Mouse (Mus musculus) neural tube, embryonic 14.5 days (tissue): ENCODE results near the gene 2410004P03Rik. TPM values are rescaled to one million over a fixed set of nuclear protein-coding genes. Genes with fewer than 3 reads are reported as not detected.

Experiments
- ATAC-seq: fragments of 200-750 bp; cut with Nextera tagmentation; 2 replicates; pipeline ENCODE4 v1.8.0; 2017; ENCODE audit warnings: low read depth, mild to moderate bottlenecking, moderate TSS enrichment, moderate library complexity
- H3K27ac ChIP-seq: fragments of 300-500 bp; sonication (generic); 2 replicates; pipeline ENCODE4 v1.5.1; 2014; ENCODE audit warnings: low read depth, mild to moderate bottlenecking, control low read depth, low read length, moderate library complexity, mixed read lengths
- H3K27me3 ChIP-seq: fragments of 300-500 bp; sonication (generic); 2 replicates; pipeline ENCODE4 v1.6.1; 2014; ENCODE audit warnings: low read length; ENCODE audit not compliant: control insufficient read depth, insufficient read depth
- H3K36me3 ChIP-seq: fragments of 300-500 bp; sonication (generic); 2 replicates; pipeline ENCODE4 v1.6.1; 2014; ENCODE audit warnings: low read length, mixed read lengths; ENCODE audit not compliant: control insufficient read depth, insufficient read depth
- H3K4me1 ChIP-seq: fragments of 300-500 bp; sonication (generic); 2 replicates; pipeline ENCODE4 v1.6.1; 2014; ENCODE audit warnings: low read length; ENCODE audit not compliant: control insufficient read depth, insufficient read depth
- H3K4me2 ChIP-seq: fragments of 300-500 bp; sonication (generic); 2 replicates; pipeline ENCODE4 v1.6.1; 2014; ENCODE audit warnings: mild to moderate bottlenecking, low read depth, low read length, control low read depth
- H3K4me3 ChIP-seq: fragments of 300-500 bp; sonication (generic); 2 replicates; pipeline ENCODE4 v1.5.1; 2014; ENCODE audit warnings: low read depth, low read length, control low read depth, mixed read lengths
- H3K9ac ChIP-seq: fragments of 300-500 bp; sonication (generic); replicated peaks from 2 replicates; pipeline ENCODE4 v1.6.1; 2014; ENCODE audit warnings: low read depth, mild to moderate bottlenecking, control low read depth, low read length, mixed read lengths
- H3K9me3 ChIP-seq: fragments of 300-500 bp; sonication (generic); 2 replicates; pipeline ENCODE4 v1.6.1; 2016; ENCODE audit warnings: low read length; ENCODE audit not compliant: control insufficient read depth
- WGBS: fragments of 180-500 bp; shearing (Covaris S2); extraction: QIAGEN DNeasy Blood & Tissue Kit; methylation state at CpG from one replicate; pipeline ENCODE4 v1.1.7; 2014; 5-methylcytosine and 5-hydroxymethylcytosine counted together
- polyA plus RNA-seq: library from polyadenylated mRNA; unstranded; fragments of >200 nt; fragmentation: Nextera tagmentation; extraction: Ambion mirVana; gene quantifications from 2 replicates; pipeline ENCODE4 v1.2.1, GENCODE M21; 2014

Gene 2410004P03Rik
- 2.6 and 4.6 TPM in 2 replicates for polyA plus RNA-seq

DNA sequence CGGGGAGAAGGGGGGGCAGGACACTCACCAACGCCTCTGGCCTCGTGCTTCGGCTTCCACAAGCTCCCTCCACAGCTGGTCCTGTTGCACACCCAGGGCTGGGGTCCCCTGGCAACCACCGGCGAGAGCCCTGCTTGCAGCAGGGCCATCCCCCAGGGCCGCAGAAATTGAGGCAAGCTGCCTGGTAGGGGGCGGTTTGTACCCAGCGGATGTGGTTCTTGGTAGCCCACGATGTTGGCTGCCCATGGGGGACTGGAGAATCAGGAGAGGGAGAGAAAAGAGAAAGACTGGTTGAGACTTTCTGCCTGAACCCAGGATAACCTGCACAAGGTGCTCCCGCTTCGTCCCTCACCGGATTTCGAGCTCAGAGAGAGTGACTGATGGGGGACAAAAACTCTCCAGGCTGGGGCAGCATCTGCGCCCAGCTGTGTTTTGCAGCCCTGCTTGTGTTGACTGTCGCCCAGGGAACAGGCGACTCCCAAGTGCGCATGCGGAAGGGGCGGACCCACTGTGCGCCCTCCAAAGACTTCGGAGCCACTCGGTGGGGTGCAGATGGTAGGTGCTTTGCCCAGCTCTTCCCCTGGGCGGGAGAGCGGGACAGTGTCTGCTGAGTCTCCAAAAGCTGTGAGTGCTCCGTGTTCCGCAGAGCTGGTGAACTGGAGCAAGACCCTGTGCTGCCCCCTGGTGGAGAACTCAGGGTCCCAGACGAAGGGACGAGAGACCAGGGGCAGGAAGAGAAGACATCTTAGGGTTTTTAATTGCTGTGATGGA, at the start of gene 2410004P03Rik:
2410004P03Rik (minus strand) TSS at position 628 of the 771 bp plus-strand sequence.
- Histone ChIP-seq H3K4me2 (peak within 1 kb of the TSS; percentile 40; the same call in 1 of the 2 replicates), H3K36me3 (no peaks in the 10 kb centered on the region), H3K4me3 (peak within 1 kb of the TSS; percentile 23), H3K9me3 (no peaks in the 10 kb centered on the region), H3K27ac (no peak within 1 kb of the TSS), H3K27me3 (no peaks in the 10 kb centered on the region), H3K4me1 (no peaks in the 10 kb centered on the region), H3K9ac (no peak within 1 kb of the TSS)
- WGBS: 7% methylated on average over 29 of the region's 29 CpGs
- peak; percentile 79 for ATAC-seq

DNA sequence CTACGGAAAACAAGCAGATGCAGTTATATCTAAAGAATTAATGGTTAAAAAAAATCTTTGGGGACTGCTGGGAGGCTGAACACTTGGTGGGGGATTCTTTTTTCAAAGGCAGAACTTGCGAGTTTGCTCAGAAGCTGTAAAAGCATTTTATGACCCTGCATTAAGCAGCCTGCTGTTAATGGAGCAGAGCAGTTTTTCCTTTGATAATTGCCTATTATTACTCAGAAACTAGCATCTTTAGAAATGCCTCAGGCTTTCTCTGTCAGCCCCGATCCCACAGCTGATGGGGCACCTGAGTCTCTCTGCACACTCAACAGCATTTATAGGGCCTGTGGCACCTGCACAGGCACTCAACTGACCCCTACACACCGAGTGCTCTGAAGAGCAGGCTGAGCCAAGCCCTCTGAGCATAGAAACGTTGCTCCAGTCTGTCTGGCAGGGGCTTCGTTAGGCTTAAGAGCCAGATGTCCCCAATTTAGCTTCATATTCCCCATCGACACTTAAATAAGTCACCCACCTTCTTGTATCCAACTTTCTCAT, 49.7 kb upstream of the 2410004P03Rik start:
- Histone ChIP-seq H3K9me3 (no peaks in the 10 kb centered on the region), H3K9ac (no peak overlapping the region), H3K27ac (peak overlapping the region; percentile 7; the same call in 1 of the 2 replicates), H3K4me1 (peaks cover 7% of the 10 kb centered on the region), H3K4me3 (no peak overlapping the region), H3K27me3 (no peaks in the 10 kb centered on the region), H3K36me3 (no peaks in the 10 kb centered on the region), H3K4me2 (no peak overlapping the region)
- peak; percentile 69 for ATAC-seq
- 9% methylated on average over 7 of the region's 7 CpGs for WGBS

DNA sequence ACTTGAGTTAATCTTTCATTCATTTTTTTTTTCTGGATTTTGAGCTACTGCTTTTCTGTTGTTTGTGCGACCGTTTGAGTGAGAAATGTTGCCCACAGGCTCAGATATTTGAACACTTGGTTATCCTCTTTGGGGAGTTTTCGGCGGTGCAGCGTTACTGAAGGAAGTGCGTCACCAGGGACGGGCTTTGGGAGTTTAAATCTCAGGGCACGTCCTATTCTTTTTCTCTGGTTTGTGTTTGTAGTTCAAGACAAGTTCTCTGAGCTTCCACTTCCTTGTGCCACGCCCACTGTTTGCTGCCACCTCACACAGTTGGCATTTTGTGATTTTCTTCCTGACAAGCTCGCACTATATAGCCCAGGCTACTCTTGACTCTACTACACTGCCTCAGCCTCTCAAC, 47.0 kb upstream of the 2410004P03Rik start:
- H3K4me2 ChIP-seq: no peak overlapping the region
- WGBS: 87% methylated on average over 10 of the region's 10 CpGs

DNA sequence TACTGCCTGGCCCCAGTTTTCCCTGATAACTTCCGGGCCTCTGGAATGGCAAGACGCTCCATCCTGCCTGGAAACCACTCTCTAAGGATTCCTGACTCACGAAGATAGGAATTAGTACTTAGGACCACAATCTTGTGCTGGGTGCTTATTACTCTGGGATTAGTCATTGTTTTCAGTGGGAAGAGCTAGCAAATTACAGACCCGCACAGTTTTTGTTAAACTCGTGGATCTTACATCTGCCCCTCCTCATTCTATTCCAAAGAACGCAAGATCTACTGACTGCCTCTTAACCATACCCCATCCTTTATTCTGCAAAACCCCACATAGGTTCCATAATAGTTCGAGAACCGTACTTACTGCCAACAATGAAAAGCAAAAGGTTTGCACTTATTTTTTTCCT, 45.6 kb upstream of the 2410004P03Rik start:
- H3K4me1 ChIP-seq: peaks cover 7% of the 10 kb centered on the region
- H3K9ac ChIP-seq: no peak overlapping the region
- H3K9me3 ChIP-seq: no peaks in the 10 kb centered on the region
- H3K27me3 ChIP-seq: no peaks in the 10 kb centered on the region
- no peak for ATAC-seq
- H3K36me3 ChIP-seq: no peaks in the 10 kb centered on the region
- H3K4me2 ChIP-seq: no peak overlapping the region
- no peak overlapping the region for H3K4me3 ChIP-seq
- no peak overlapping the region for H3K27ac ChIP-seq
- 79% methylated on average over 8 of the region's 8 CpGs for WGBS

More for the DNA sequence above, 47.0 kb upstream of the 2410004P03Rik start:
- ATAC-seq: no peak
- H3K27me3 ChIP-seq: no peaks in the 10 kb centered on the region
- peaks cover 7% of the 10 kb centered on the region for H3K4me1 ChIP-seq
- H3K9me3 ChIP-seq: no peaks in the 10 kb centered on the region
- no peaks in the 10 kb centered on the region for H3K36me3 ChIP-seq
- H3K27ac ChIP-seq: no peak overlapping the region
- no peak overlapping the region for H3K4me3 ChIP-seq
- H3K9ac ChIP-seq: no peak overlapping the region

GRCm38 (mm10) chr12:17055766-17056165, 44.2 kb upstream of the 2410004P03Rik start:
- Histone ChIP-seq H3K4me3 (no peak overlapping the region), H3K4me2 (no peak overlapping the region), H3K27me3 (no peaks in the 10 kb centered on the region), H3K27ac (no peak overlapping the region), H3K9me3 (no peaks in the 10 kb centered on the region), H3K9ac (no peak overlapping the region), H3K4me1 (0 out of 2 replicates have a peak, but pooled peaks cover 4% of the 10 kb centered on the region), H3K36me3 (no peaks in the 10 kb centered on the region)
- no peak for ATAC-seq
- 97% methylated on average over 4 of the region's 4 CpGs for WGBS

- 0 out of 2 replicates have a peak, but pooled peaks cover 4% of the 10 kb centered on the region for H3K4me1 ChIP-seq
- ATAC-seq: no peak
- no peaks in the 10 kb centered on the region for H3K36me3 ChIP-seq
- no peak overlapping the region for H3K9ac ChIP-seq
- no peak overlapping the region for H3K27ac ChIP-seq
- H3K27me3 ChIP-seq: no peaks in the 10 kb centered on the region
- H3K4me3 ChIP-seq: no peak overlapping the region
- H3K4me2 ChIP-seq: no peak overlapping the region
- no peaks in the 10 kb centered on the region for H3K9me3 ChIP-seq
- WGBS: 62% methylated on average over 4 of the region's 4 CpGs
Measured at GRCm38 (mm10) chr12:17054691-17055090, 43.2 kb upstream of the 2410004P03Rik start.

- Histone ChIP-seq H3K27me3 (no peaks in the 10 kb centered on the region), H3K4me1 (0 out of 2 replicates have a peak, but pooled peaks cover 4% of the 10 kb centered on the region), H3K9me3 (no peaks in the 10 kb centered on the region), H3K27ac (no peak overlapping the region), H3K36me3 (no peaks in the 10 kb centered on the region), H3K4me3 (no peak overlapping the region), H3K9ac (no peak overlapping the region), H3K4me2 (no peak overlapping the region)
- WGBS: 89% methylated on average over 2 of the region's 2 CpGs
- no peak for ATAC-seq
Measured at GRCm38 (mm10) chr12:17052673-17053072, 41.1 kb upstream of the 2410004P03Rik start.

DNA sequence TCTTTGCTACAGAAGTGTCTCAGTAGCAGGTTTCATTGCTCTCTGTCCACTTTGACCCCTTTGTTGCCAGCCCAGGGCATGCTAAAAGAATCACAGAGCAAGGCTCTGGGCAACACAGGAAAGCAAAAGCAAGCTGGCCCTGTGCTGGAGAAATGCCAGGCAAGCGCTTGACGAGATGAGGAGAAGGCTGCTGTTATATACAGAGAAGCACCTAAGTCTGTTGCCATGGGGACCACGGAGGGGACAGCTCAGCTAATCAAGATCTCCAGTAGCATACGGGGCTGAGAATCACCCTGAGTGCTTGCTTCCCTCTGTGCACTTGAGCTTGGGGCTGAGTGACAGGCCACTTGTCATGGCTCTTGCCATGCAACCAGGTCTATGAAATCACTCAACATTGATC, 39.5 kb upstream of the 2410004P03Rik start:
- Histone ChIP-seq H3K9ac (no peak overlapping the region), H3K27me3 (no peaks in the 10 kb centered on the region), H3K4me1 (0 out of 2 replicates have a peak, but pooled peaks cover 4% of the 10 kb centered on the region), H3K27ac (no peak overlapping the region), H3K9me3 (no peaks in the 10 kb centered on the region), H3K4me2 (no peak overlapping the region), H3K36me3 (no peaks in the 10 kb centered on the region), H3K4me3 (no peak overlapping the region)
- 0 out of 2 replicates have a peak, but pooled peaks have one; percentile 29 for ATAC-seq
- WGBS: 28% methylated on average over 4 of the region's 4 CpGs

DNA sequence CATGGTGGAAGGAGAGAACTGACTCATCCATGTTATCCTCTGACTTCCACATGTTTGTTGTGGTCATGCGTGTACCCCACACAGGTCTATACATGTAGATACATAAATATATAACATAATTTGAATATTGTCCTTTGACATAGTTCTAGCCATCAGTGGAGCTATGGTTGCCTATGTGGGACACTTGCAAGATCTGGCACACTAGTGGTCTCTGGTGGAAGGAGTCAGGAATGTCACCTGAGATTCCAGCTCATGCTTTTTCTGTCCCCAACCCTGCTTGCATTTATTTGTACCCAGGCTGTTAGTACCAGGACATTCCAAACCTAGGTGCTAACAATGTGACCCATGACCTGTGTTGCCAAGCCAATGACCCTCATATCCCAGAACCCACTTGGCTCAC, 38.3 kb upstream of the 2410004P03Rik start:
- Histone ChIP-seq H3K4me1 (0 out of 2 replicates have a peak, but pooled peaks cover 4% of the 10 kb centered on the region), H3K4me3 (no peak overlapping the region), H3K27me3 (no peaks in the 10 kb centered on the region), H3K27ac (no peak overlapping the region), H3K9ac (no peak overlapping the region), H3K36me3 (no peaks in the 10 kb centered on the region), H3K9me3 (no peaks in the 10 kb centered on the region), H3K4me2 (no peak overlapping the region)
- 100% methylated on average over 1 of the region's 1 CpGs for WGBS
- no peak for ATAC-seq
